Mouse (Mus musculus) liver, adult 2 months (tissue): ENCODE data around the gene Ror1.

Experiments used
- CTCF ChIP-seq: fragments of 200-500 bp; IDR thresholded peaks from 2 replicates; pipeline ENCODE4 v1.5.1; 2011; ENCODE audit warnings: low read depth, low read length, control low read depth
- POLR2A ChIP-seq: fragments of 200-500 bp; IDR thresholded peaks from 2 replicates; pipeline ENCODE4 v1.6.1; 2011; ENCODE audit warnings: low read length, control low read depth; ENCODE audit not compliant: insufficient read depth; ENCODE audit errors: extremely low read depth

- no peak for TF ChIP-seq POLR2A
- TF ChIP-seq CTCF = no peak
These were observed 302.5 kb downstream of the Ror1 start for GRCm38 (mm10) chr4:100398079-100398478.
